Mouse (Mus musculus) testis, postnatal 14 days (tissue): ENCODE data around the gene Ebf4.
A peak's percentile ranks its signal among the peaks of the same experiment; 100 is the strongest.

Source experiments
- DNase-seq: peaks from one replicate; pipeline ENCODE4 v3.0.0; 2021; ENCODE audit warnings: low spot score

Ebf4 gene

DNA sequence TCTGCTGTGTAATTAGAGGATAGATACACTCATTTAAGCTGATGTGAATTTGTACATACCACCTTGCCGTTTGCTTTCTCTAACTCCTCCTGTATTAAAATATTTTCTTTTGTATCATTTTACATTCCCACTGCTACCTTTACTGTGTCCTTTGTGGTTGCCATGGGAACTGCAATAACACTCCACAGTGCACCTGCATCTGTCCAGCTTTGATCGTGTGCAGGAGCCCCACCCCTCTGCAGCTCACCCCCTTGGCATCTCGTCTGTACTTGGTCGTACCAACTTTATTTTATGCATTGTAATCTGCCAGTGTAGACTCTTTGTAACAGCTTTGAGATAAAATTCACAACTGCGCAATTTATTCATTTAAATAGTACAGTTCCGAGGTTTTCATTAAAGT lies 88.9 kb downstream of the Ebf4 start:
- DNase-seq = no peak

DNA sequence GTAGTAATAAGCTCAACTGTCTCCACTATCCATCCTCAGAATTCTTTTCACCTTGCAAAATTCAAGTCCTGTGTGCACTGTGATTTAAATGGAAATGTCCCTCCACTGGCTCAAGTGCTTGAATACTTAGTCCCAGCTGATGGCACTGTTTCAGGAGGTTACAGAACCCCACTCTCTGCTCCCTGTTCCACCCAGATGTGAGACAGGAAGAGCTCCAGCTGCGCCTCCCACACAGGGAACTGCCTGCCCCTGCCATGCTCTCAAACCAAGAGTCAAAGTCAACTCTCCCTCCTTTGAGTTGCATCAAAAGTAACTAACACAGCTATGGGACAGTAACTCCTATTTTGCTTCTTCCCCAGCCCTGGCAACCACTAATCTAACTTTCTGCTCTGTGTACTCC lies 91.2 kb downstream of the Ebf4 start:
- DNase-seq = no peak

DNA sequence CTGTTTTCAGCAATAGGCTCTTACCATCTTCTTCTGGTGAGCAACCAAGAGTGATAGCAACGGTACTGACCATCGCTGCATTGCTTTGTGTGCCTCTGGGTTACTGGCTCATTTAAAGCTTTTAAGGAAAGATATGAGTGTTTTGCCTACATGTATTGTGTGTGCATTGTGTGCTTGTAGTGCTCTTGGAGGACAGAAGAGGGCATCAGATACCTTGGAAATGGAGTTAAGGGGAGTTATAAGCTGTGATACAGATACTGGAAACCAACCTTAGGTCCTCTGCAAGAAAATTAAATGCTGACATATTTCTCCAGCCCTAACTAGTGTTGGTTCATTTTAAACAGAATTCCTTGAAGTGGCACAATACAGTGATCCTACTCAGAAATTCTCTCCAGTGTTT lies 93.8 kb downstream of the Ebf4 start:
- DNase-seq = no peak

DNA sequence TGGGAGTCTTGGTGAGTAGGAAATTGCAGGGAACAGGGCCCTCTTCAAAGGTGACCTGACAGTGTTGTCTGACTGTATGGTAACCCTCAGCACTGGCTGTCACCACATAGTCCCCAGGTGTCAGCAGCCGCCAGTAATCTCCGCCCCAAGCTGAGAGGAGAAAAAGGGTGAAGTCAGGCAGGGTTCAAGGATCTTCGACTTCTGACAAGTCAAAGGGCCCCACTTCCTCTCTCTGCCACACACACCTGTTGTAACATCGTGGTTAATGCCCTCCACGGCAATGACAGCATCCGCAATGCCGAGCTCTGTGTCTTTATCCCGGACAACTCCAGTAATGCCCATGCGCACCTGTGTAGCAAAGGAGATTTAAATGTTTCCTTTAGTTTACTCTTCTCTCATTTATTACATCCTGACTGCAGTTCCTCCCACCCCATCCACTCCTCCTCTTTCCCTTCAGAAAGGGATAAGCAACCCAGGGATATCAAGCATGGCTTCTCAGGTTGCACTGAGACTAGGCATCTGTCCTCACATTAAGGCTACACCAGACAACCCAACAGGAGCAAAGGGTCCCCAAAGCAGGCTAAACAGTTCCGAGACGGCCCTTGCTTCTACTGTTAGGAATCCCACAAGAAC lies 96.1 kb downstream of the Ebf4 start:
- DNase-seq = no peak

DNA sequence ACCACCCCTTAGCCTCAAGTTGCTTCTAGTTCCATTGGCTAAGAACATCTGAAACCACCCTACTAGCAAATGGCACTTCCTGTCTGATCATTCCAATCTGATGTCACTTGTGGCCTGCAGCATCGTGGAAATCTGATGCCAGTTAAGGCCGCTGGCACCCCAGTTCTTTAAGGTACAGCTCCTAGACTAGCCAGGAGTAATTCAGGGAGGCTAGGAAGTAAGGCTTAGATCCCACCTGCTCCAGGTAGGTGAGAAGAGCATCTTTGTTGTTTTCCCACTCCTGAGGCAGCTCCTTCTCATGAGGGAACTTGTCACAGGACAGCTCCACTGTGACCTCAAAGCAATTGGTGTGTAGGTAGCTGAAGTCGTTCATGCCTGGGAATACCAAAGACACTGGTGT lies 97.9 kb downstream of the Ebf4 start:
- no peak for DNase-seq

DNA sequence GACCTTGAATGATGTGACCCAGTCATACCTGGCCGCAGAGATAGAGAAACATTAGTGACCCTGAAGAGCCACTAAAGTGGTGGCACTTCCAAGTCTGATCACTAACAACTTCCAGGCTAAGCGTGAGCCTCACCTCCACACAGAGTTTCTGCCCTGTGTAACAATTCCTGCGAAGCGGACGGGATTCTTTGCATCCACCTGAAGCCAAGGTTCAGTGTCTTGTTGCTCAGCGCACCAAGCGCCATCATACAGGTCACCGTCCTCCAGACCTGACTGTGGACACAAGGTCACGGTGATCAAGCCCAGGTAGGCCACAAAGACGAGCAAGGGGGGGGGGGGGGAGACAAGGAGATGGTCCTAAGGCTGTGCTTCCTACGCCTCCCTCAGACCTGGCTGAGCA lies 100.7 kb downstream of the Ebf4 start:
- no peak for DNase-seq

DNA sequence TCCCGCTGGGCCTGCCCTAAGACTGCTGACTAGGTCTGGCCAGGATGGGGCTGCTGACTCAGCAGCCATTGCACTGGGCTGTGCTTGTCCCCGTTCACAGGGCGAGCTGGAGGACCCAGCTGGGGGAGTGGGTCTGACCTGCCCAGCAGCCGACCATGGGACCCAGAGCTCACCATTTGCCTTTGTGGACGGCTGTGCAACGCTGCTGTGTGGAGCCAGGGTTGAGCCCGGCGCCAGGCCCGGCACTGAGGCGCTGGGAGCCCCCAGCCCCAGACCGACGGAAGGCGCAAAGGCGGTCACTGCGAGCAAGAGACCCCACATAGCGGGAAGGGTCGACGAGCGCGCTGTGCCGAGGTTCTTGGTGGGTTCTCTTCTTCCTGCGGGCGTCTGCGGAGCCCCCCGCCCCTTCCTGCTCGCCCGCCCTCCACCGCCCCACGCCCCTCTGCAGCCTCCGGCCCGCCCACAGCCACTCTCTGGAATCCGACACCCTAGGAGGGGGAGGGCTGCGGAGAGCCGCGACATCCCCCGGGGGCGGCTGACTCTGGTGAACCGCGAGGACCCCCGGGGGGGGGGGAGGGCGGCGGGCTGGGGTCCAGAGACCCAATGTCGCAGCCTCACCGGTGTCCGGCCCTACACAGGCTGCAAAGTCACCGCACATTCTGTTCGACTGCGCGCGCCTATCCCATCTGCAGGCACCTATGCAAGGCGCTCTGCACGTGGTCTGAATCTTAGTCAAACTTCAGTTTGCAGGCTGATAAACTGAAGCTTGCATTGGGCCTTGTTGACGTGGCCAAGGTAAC lies 102.4 kb downstream of the Ebf4 start, which contains the start of gene Cpxm1:
Gene Cpxm1, minus strand, starts transcription at position 389 of the 800 bp plus-strand sequence.
- DNase-seq = peak; percentile 49

DNA sequence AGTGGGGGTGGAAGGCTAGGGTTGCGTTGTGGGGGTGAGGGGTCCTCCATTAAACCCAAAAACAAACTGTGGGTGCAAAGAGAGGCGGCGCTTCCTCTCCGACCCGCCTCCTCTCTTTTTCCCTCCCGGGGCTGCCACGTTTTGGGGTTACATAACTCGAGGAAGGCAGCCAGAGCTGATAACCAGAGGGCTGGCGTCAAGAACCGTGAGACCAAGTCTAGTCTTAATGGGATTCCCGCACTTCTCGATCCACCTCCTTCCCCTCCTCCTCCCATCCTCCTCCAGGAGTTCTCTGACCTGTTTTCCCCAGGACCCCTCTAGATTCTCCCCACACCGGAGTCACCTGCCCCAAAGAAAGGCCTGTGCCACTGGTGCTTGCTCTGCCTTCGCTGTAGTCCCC lies 103.1 kb downstream of the Ebf4 start:
- no peak for DNase-seq

DNA sequence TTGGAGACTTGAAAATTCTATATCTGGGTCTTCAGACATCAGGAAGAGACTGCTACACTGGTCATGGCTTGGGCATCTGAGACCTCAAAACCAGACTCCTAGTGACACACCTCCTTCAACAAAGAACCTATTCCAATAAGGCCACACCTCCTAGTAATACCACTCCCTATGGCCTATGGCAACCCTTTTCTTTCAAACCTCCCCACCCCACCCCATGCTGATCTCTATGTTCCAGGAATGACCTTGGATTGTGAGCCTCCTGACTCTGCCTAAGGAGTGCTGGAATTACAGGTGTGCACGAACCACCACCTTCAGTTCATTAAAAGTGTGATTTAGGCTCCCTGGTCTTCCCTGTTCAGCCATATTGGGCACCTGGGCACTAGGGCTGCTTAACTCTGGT lies 105.1 kb downstream of the Ebf4 start:
- DNase-seq = no peak

DNA sequence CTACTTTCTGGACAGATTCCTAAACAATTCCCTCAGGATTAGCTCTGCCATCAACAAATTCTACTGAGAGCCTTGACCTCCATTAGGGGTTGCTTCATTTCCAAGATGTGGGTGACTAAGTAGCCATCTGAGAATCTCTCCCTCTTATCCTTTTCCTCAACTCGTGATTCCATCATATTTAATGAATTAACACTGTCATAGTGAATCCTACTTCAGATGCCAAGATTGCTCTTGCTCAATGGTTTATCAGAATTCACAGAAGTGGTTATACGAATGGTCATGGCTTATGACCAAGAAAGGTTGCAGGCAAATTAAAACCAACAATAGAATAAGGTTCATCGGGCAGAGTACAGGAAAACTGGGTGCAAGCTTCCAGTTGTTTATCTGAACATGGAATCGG lies 106.9 kb downstream of the Ebf4 start:
- no peak for DNase-seq

DNA sequence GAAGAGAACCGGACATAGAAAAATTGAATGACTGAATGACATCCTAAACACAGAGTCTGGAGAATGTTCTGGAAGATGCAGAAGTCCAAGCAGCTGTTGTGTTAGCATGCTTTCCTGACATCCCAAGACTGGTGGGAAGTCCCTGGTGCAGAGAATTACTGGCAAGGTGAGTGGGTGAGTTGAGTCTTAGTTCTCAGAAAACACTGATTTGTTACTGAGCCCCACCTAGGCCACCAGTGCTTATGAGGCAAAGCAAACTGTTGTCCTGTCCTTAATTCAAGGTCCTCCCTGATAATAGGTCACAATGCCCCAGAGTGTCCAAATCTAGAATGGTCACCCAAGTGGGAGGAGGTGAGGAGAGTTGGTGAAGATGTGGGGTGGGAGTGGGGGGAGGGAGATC lies 110.0 kb downstream of the Ebf4 start, which contains the start of the genes Gm28372 and 1700020A23Rik:
Gene Gm28372, plus strand, starts transcription at position 301 of the 400 bp plus-strand sequence.
Gene 1700020A23Rik, plus strand, starts transcription at position 321 of the 400 bp plus-strand sequence.
- DNase-seq = no peak

DNA sequence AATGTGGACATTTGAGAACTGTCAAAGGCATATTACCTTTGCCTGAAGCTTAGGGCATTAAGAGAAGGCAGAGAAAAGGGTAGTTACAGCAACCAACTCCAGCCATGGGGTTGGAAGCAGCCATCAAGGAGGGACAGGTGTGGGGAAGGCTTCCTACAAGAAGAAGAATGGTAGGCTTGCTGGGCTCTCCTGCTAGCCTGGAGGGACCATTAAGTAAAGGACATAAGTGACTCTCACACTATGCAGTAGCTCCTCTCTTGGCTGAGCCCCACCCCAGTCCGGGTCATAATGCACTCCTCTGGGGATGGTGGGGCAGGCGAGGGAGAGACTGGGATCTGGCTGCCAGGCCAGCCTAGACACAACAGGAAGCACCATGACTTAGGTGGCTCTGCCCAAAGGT lies 111.2 kb downstream of the Ebf4 start, which contains the start of gene Tmem239:
Gene Tmem239, plus strand, starts transcription at position 301 of the 400 bp plus-strand sequence.
- no peak for DNase-seq

DNA sequence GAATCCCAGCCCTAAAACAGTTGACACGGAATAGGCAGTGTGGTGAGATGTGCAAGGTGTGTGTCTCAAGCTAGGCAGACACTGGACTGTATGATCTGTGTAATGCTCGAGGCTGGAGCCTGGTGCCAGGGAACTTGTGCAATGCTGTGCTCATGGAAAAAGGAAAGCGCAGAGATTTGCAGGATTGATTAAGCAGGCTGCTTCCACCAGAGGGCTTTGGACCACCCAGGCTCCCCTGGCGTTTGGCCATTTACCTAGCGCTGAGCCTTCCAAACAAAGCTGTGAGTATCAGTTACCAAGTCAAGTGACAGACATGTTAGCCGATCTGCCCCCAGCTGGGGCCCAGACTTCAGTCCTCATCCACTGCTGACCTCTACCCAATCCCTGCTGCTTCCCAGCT lies 113.2 kb downstream of the Ebf4 start:
- no peak for DNase-seq

DNA sequence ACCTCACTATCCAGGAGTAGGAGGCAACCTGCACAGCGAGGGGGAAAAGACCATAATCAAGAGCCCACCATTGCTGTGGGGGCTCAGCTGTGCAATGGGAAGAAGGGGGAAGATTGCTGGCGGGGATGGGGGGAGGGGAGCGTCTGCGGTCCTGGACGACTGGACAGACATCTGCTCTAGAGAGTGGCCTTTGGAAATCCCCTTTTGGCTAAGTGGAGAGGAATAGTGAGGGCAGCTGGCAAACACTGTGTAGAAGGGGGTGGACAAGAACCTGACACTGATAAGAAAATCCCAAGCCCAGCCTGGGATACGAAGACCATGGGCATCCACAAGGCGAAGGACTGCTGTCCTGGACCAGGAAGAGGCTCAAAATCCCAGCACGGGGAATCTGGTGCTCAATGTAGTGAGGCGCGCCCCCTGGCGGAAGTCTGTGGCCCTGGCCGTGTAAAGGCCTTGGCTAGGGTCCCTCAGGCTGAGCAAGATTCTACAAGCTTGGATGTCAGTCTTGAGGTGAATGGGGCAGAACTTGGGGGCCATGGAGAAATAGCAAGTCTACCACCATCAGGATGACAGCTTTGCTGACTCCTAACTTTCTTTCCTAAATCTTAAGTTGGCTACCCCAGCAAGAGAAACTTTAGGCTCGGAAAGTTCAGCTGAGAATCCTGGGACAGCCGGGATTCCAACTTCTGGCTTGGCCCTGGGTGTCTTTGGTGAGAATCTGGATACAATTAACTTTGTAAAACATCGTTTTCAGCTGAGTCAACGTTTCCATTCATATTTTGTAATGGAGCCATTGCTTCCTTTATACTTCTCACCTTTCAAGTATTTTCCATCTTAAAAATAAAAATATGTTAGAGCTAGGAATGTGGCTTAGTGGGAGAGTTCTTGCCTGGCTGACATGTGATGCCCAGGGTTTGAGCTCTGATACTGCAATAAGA lies 116.9 kb downstream of the Ebf4 start:
- DNase-seq = peak; percentile 82

DNA sequence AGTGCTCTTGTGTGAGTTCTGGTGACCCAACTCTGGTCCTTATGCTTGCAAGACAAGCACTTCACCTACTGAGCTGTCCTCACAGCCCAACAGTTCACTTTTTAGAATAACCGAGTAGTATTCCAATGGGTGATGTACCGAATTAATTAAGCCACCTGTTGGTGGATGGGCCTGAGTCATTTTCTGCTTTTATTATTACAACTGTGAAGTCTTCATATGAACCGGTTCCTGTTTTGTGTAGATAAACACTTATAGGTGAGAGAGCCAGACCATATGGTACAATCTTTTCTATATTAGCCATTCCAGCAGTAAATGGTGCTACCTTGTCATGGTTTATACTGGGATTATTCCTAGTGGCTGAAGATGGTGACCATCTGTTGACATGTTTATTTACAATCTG lies 117.8 kb downstream of the Ebf4 start:
- no peak for DNase-seq

DNA sequence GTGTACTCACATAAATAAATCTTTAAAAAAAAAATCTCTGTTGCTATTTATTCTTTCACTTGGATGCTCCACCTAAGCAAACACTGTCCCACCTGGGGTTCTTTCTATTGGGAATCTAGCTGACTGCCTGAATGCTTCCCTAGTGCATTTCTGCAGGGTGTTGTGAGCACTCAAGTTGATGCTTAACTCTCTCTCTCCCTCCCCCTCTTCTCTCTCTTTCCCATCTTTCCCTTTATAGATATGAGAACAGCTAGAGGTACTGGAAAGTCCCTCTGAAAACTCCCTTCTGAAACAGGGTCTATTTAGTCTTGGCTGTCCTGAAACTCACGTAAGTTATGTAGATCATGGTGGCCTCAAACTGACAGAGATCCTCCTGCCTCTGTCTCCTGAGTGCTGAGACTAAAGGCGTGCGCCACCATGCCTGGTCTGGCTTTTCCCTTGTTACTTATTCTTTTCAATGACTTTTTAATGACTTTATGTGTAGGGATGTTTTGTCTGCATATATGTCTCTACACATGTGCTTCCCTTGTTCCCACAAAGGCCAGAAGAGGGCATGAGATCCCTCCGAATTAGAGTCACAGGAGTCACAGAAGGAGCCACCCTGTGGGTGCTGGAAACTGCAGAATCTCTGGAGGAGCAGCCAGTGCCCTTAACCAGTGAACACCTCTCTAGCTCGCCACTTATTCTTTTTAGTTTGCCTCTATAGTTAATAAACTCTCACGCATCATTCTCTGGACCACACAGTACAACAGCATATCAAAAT lies 119.3 kb downstream of the Ebf4 start:
- no peak for DNase-seq
